In genomic region chr7:75608716-75609115, GRCm38 (mm10) we compare ENCODE assay signal across 10 mouse cellular contexts.
DNase-seq lines count a peak whose midpoint lies in the region; ATAC-seq lines count a peak whose summit lies in the region.
"Had no signal": no experiment of that assay in that cellular context is flagged by ENCODE, and none has a peak within 500 bp of the region (broad histone marks: within the 10 kb centered on the region; RNA-seq: fewer than 3 reads in every experiment).

No protein-coding gene starts in this region.

- no peaks in the 10 kb centered on the region for H3K27me3 ChIP-seq in embryonic facial prominence, embryonic 13.5 days
- no peaks in the 10 kb centered on the region for H3K27me3 ChIP-seq in intestine, embryonic 15.5 days (replicated peaks)
- no peaks in the 10 kb centered on the region for H3K27me3 ChIP-seq in stomach, embryonic 16.5 days (ENCODE audit: control insufficient read depth, insufficient read depth, low read length)
- H3K27me3 ChIP-seq in hindbrain, embryonic 10.5 days (ENCODE audit: insufficient read depth, poor library complexity, severe bottlenecking) = no peaks in the 10 kb centered on the region

- H3K27ac ChIP-seq in embryonic facial prominence, embryonic 13.5 days = peak overlapping the region; percentile 55
- peak overlapping the region; percentile 70 for H3K27ac ChIP-seq in intestine, embryonic 15.5 days
- H3K27ac ChIP-seq in stomach, embryonic 16.5 days (ENCODE audit: low read length) = peak overlapping the region; percentile 88
- no peak overlapping the region for H3K27ac ChIP-seq in hindbrain, embryonic 10.5 days
- H3K27ac ChIP-seq: macrophage had no signal

- H3K4me2 ChIP-seq in embryonic facial prominence, embryonic 13.5 days = no peak overlapping the region
- no peak overlapping the region for H3K4me2 ChIP-seq in intestine, embryonic 15.5 days (replicated peaks)
- no peak overlapping the region for H3K4me2 ChIP-seq in stomach, embryonic 16.5 days (ENCODE audit: low read depth, low read length)

- peaks cover 43% of the 10 kb centered on the region for H3K36me3 ChIP-seq in embryonic facial prominence, embryonic 13.5 days
- H3K36me3 ChIP-seq in intestine, embryonic 15.5 days = peaks cover 10% of the 10 kb centered on the region; the same call in 1 of the 2 replicates
- no peaks in the 10 kb centered on the region; the same call in 1 of the 2 replicates for H3K36me3 ChIP-seq in stomach, embryonic 16.5 days (ENCODE audit: control insufficient read depth, insufficient read depth, low read length)
- peaks cover 42% of the 10 kb centered on the region for H3K36me3 ChIP-seq in hindbrain, embryonic 10.5 days

- H3K9me3 ChIP-seq in embryonic facial prominence, embryonic 13.5 days = no peaks in the 10 kb centered on the region
- no peaks in the 10 kb centered on the region for H3K9me3 ChIP-seq in intestine, embryonic 15.5 days
- no peaks in the 10 kb centered on the region for H3K9me3 ChIP-seq in stomach, embryonic 16.5 days (replicated peaks; ENCODE audit: control insufficient read depth, low read length)
- H3K9me3 ChIP-seq in hindbrain, embryonic 10.5 days = no peaks in the 10 kb centered on the region

- intact Hi-C loops in heart, postnatal 25 days (cut with DNase I) = no loop called here

- ATAC-seq in embryonic facial prominence, embryonic 13.5 days (ENCODE audit: insufficient number of reproducible peaks, insufficient read depth, low FRiP score, low TSS enrichment, low read depth) = no peak; the same call in 1 of the 2 replicates
- no peak for ATAC-seq in intestine, embryonic 15.5 days
- ATAC-seq in stomach, embryonic 16.5 days (ENCODE audit: insufficient read depth, low FRiP score) = peak; percentile 34; the same call in 1 of the 2 replicates
- ATAC-seq: forebrain, postnatal 0 days had no signal

- H3K4me3 ChIP-seq in embryonic facial prominence, embryonic 13.5 days = no peak overlapping the region
- no peak overlapping the region for H3K4me3 ChIP-seq in intestine, embryonic 15.5 days (replicated peaks)
- no peak overlapping the region for H3K4me3 ChIP-seq in stomach, embryonic 16.5 days (replicated peaks; ENCODE audit: low read length)
- H3K4me3 ChIP-seq in hindbrain, embryonic 10.5 days = no peak overlapping the region

- peaks cover 15% of the 10 kb centered on the region; the same call in 1 of the 2 replicates for H3K4me1 ChIP-seq in embryonic facial prominence, embryonic 13.5 days
- peaks cover 29% of the 10 kb centered on the region for H3K4me1 ChIP-seq in intestine, embryonic 15.5 days (replicated peaks)
- H3K4me1 ChIP-seq in stomach, embryonic 16.5 days (ENCODE audit: control insufficient read depth, insufficient read depth, low read length) = peaks cover 42% of the 10 kb centered on the region
- H3K4me1 ChIP-seq in hindbrain, embryonic 10.5 days (replicated peaks) = no peaks in the 10 kb centered on the region

- 45% methylated on average over 5 of the region's 5 CpGs for WGBS in embryonic facial prominence, embryonic 13.5 days
- WGBS in intestine, embryonic 15.5 days = 27% methylated on average over 5 of the region's 5 CpGs
- 45% methylated on average over 5 of the region's 5 CpGs for WGBS in stomach, embryonic 16.5 days
- 79% methylated on average over 5 of the region's 5 CpGs for WGBS in hindbrain, embryonic 10.5 days

- DNase-seq in heart, adult 18-20 months = peak; percentile 51 to 57
- DNase-seq in heart, postnatal 25 days (ENCODE audit: low spot score) = no peak
- DNase-seq in adrenal gland, adult 2 months = no peak
- no peak for DNase-seq in hindbrain, embryonic 10.5 days (ENCODE audit: low spot score)
- no peak for DNase-seq in right cerebral cortex, adult 18-20 months
- DNase-seq: forebrain, postnatal 0 days had no signal

- H3K9ac ChIP-seq in embryonic facial prominence, embryonic 13.5 days = no peak overlapping the region
- no peak overlapping the region for H3K9ac ChIP-seq in intestine, embryonic 15.5 days
- no peak overlapping the region for H3K9ac ChIP-seq in stomach, embryonic 16.5 days (ENCODE audit: low read length)
- H3K9ac ChIP-seq: forebrain, postnatal 0 days had no signal

Comparison
In these comparisons a context has a peak if more than half of its experiments do, and no peak if none do; other contexts are left out.
1. DNase-seq: peak in heart, adult 18-20 months (2 of 2); none in heart, postnatal 25 days (single experiment), adrenal gland, adult 2 months (single experiment), hindbrain, embryonic 10.5 days (single experiment) and right cerebral cortex, adult 18-20 months (single experiment).